Mouse (Mus musculus) brain, embryonic 18.5 days (tissue): ENCODE measurements around the gene T.
A peak's percentile ranks its signal among the peaks of the same experiment; 100 is the strongest.

Experiments used
- DNase-seq: peaks from one replicate; pipeline ENCODE4 v3.0.0-alpha.2; 2012; ENCODE audit warnings: low read depth, low spot score

The T gene

DNA sequence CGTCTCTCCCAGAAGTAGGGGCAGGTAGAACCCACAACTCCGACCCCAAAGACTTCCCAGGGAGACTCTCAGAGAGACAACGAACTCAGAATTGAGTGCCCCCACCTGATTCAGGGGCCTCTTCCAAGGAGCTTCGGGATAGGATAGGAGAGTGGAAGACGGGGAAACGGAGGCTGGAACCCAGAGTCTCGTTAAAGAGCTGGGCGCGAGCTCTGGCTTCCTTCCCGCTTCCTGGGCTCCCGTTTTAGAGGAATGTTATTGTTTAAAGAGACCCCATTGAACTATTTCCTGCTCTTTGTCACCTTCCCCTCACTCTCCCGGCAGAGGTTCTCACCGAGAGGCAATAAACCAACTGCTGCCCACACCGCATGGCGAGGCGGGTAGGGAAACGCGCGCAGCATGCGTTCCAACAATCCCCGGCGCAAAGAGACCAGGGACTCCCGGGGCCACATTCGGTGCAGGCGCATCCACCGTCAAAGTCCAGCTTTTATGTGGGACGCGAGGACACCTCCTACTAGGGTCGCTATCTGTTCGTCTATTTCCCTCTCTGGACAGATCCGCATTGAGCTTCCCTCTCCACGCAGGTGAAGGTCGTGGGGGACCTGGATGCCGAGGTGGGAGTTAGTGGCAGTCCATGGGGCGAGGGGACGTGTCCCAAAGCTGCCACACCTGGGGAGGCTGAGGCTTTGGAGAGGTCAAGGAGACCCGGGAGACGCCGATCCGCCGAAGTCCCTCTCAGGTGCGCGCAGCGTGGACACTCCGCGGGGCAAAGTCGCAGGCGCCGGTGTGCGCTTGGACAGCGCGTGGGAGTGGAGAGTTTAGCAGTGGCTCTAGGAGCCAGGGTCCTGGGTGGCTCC lies 874 bp upstream of the T start:
- DNase-seq = no peak

DNA sequence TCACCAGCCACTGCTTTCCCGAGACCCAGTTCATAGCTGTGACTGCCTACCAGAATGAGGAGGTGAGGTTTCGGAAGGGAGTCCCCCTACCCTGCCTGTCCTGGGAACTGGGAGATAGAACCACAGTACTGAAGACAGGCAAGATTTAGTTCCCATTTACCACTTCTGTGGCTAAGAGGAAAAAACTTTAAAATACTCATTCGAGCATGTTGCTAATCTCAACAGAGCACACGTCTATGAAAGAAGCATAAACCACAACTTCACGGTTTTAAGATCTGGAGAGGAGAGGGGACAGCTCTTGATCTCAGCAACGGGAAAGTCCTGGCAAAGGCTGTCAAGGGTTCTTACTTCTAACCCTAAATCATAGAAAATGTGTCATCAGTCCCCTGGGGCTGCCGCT lies 2.0 kb downstream of the T start:
- no peak for DNase-seq

DNA sequence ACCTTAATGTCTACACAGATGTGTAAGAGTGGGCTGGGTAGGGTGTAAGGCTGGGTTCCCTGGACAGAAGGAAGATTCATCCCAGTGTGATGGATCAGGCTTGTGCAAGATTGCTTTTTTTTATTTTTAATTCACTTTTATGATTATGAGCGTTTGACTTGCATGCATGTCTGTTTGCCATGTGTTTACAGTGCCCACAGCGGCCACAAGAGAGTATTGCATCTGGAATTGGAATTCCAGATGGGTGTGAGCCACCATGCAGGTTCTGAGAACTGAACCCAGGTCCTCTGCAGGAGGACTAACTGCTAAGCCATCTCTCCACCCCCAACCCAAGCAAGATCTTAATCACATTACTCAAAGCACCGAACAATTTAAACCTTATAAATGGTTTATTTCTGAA lies 9.8 kb downstream of the T start:
- DNase-seq = no peak

DNA sequence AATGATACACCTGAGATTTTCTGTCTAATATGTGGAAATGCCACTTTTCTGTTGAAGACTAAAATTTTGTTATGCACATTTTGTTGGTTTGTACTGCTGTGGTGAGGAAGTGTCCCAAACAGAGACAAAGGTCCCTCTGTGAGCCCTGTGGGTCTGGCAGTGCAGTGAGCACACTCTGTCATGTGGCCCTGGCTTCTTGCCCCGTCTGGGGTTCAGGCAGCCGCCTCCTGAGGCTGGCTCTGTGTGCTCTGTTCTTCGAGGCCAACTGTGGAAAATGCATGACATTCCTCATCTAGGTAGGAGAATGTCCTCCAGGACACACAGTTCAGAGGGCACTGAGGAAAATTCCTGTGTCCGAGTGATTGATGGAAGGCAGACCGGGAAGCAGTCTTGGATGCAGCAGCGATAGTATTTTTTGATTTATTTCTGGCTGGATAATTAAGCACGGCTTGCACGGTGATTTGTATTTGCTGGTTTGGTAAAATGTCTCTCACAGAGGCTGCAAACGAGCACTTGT lies 13.5 kb downstream of the T start:
- DNase-seq = no peak

DNA sequence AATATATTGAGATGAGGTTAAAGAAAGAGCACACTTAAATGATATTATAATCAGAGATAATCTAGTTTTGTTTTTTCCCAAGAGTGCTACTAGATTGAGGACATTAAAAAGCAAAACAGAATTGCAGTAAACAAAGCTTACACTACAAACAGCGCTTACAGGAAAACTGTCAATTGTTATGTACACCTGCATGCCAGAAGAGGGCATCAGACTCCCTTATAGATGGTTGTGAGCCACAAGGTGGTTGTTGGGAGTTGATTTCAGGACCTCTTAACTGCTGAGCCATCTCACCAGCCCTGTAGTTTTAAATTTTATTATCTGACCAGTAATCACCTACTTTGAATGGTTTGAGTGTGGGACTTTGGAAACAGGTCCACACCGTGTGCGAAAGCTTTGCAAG lies 14.1 kb downstream of the T start:
- DNase-seq = no peak

DNA sequence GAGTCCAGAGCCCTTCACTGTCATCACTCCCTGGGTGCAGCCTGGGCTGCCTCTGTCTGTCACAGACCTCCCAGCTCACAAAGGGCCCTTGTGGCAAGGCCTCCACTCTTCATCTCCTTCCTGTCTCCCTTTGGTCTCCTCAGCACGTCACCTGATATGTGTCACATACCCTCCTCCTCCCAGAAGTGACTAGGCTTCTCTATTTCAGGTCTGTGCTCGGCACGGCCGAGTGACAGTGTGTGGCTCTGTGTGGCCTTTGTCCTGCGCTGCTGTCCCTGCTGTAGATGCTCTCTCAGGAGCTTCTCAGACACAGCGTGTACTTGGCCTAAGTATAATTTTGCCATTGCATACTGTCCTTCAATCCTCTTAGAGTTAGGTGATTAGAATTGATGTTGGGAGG lies 21.0 kb downstream of the T start:
- no peak for DNase-seq

DNA sequence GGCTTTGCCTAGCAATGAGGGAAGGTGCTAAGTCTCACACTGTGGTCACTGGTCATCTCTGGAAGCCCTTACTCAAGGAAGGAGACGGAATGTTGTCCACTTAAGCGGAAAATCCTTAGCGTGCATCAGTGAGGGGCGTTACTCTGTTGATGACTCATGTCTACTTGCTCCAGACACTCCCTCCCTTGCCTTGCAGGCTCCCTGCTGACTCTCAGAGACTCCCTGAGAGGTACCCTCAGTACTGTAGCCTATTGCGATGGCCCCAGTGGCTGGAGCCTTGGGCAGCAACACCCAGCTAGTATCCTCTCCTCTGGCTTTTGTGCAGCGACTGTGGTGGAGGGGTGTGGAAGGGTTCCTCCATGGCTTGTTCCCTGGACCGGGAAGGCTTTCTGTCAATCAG lies 21.4 kb downstream of the T start:
- DNase-seq = no peak

DNA sequence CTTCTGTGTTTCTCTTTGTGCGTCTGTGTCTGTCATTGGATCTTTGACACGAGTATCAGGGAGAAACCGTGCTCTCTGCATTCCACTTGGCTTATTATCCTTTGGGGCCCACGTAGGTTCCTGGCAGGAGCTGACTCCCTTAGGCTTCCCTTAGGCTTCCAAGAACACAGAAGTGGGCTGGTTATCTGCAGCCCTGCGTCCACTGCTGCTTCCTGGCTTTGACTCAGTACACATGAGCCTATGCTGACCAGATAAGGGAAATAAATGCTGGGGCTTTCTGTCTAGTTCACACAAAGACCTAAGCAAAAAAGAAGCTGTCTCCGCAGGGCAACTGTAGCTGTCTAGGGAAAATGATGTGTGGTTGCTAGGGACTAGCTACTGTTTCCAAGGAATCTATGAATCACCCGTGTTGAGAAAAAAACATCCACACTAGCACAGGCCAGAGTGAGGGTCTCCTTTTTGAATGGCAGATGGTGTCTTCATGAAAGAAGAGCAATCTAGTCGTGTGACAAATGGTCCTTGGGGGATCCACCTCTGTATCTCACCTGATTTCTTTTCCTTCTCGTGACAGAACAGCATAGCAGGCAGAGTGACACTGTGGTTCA lies 22.7 kb downstream of the T start:
- DNase-seq = no peak

DNA sequence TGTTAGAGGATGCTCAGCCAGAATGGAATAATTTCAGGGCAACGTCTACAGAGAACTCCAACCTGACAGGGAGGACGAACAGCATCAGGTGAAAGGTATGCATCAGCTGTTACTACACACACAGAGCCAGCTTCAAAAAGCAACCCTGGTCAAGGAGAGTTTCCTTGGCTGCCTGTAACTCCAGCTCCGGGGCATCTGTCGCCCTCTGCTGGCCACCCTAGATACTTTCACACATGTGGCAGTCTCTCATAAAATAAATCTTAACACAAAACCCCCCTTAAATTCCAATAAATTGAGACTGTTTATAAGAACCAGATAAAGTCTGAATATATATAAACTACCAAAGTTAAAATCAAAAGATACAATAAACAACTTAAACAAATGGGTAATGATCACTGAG lies 27.3 kb downstream of the T start:
- no peak for DNase-seq

DNA sequence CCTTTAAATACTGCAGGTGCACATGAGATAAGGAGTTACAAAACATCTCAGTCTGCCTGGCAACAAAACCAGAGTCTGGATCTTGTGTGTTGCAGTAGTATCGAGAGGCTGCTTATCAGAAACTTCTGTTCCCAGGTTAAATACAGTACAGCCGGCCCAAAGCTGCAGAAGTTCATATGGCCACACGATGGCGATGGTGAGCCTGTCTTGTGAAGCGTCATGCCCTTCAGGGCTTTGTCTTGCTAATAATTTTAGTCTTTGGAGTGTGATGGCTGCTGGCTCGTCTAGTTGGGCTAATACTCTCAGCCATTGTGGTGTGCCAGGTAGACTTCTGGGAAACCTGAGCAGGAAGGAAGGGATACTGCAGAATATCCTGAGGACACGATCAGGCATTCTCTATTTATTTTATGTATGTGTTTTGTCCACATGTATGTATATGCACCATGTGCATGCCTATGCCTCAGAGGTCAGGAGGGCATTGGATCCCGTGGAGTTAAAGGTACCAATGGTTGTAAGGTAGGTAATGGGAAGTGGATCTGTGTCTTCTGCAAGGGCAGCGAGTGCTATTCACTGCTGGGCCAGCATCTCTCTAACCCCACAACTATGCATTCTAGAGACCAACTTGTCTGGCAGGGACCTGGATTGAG lies 29.4 kb downstream of the T start:
- DNase-seq = peak; percentile 52

DNA sequence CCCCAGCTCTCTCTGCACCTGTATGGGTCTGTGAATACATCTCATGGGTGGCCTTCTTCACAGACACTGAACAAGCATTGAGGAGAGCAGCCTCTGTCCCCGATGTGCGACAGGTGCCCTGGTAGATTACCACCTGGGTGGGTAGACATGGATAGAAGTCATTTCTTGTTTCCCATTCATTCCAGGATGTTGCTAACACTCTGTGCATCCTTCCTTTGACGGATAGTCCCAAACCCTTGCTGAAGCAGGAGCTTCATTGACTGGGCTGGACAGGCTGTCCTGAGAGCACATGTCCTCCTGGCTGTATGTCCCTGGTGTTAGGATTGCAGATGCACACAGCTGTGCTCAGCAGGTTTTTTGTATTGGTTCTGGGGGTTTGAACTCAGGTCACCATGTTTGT lies 33.5 kb downstream of the T start:
- no peak for DNase-seq

DNA sequence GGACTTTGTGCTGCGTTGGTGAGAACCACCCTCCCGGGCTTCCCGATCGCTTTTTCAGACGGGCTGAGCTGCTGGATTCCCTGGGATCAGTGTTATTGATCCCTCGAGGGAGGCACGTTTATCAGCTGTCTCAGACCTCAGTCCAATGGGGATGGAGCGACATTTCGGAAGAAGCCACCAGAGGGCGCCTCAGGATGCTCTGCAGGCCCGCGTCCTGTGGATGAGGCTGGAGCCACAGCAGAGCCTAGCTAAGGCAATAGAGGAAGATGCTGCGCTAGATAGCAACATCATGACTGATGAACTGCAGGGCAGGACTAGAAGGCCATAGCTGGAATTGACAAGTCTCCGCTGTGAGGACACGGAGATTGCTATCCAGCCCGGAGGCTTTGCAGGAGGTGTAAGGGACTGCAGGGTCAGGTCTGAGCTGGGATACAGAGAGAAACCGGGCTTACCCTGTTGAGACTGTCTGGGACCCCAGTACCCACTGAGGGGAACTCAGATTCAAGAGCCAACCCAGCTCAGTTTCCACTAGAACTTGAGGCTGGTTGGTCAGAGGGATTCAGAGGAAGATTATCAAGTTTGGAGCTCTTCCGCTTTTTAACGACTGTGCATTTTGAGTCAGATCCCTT lies 34.6 kb downstream of the T start:
- DNase-seq = no peak

DNA sequence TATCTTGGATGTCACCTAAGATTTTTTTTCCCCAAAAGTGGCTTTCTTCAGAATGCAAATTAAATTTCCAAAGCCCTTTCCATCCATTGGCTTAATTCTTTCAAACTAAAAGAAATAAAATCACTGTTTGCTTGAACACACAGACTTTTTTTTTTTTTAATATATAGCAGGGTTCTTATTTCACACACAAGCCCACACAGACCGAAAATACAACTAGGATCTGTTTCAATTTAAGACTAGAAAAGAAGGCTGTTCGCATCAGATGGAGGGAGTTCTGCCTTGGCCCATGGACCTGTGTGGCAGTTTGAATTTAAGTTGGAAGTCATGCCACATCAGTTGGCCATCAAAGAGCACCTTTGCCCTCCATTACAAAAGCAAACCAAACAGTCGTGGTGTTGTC lies 44.3 kb downstream of the T start:
- DNase-seq = no peak

DNA sequence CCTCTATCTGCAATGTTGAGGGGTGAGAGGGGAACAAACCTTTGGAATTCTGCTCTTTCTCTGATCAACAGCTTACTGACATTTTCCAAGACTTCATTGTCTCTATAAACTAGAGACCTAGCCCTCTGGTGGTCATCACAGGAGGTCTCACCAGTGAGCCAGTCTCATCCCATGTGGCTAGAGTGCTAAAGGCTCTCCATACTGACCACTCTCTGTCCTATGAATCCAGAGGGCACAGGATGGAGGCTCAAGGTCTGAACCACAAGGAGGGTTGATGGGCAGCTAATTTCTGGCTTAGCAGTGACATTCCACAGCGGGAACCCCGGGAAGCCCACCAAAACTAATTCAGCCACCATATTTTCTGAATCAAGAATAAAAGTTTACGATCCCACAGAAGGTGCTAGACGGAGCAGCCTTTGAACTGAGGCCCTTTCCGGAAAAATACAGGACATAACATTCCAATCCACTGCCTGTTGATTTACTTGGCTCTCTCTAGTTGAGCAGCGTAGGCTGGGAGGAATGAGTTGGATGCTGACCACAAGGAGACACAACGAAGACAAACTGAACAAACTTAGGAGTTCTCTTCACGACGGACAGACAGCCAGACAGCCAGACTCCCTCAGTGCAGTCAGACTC lies 45.4 kb downstream of the T start:
- DNase-seq = no peak

DNA sequence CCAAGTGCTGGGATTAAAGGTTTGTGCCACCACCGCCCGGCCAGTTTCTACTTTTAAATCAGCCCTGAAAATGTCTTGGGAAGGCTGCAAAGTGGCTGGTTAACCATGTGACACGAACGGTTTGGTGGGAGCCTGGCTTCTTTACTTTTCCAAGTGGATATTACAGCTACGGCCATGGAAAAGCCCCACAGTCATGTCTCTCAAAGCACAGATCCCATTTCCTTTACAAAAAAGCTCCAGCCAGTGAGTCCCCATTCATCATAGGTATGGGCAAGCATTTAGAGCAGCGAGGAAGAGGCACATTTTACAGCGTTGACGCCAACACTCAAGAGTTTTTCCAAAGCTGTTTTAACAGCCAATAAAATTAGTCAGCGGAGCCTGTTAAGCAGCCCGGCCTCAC lies 47.6 kb downstream of the T start:
- DNase-seq = no peak

DNA sequence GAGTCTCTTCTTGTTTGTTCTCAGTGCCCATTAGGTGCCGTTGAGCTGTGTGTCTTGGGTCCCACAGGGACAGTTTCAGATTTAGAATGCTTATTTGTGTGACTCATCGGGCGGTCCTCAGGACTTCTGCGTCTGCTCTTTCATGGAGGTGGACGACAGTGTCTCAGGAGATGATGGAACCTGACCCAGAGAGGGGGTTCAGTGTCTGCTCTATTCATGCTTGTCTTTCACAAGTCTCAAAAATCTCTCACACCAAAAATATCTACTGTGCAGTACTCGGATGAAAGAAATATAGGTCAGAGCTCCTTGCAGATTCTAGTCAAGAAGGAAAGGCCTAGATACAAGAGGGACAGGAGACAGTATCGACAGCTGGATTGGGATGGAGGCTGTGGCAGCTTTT lies 48.7 kb downstream of the T start:
- no peak for DNase-seq

DNA sequence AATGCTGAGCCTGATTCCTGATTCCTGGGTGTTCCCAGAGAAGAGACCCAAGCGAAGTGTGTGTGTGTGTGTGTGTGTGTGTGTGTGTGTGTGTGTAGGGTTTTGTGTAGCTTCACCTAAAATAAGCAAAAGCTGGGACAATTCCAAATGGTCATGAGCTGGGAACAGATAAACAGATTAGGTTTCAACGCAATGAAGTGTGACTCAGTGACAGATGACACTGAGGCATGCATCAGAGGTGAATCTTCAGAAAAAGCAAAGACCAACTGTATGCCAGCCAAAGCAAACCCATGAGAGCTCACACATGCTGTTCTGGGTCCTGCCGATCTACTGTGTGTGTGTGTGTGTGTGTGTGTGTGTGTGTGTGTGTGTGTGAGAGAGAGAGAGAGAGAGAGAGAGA lies 50.0 kb downstream of the T start:
- no peak for DNase-seq

DNA sequence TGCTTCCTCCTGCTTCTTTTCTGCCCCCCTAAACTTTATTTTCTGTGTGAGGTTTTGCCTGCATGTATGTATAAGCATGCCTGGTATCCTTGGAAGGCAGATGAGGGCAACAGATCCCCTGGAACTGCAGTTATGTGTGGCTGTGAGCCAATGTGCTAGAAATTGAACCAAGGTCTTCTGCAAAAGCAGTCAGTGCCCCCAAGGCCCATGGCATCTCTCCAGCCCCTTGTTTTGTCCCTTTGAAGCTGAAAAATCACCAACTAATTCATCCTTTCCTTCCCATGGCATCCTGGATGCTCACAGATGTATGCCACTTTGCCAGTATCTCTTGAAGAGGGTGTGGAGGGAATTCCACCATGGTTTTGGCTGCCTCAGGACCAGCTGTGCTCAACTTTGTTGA lies 50.9 kb downstream of the T start:
- DNase-seq = no peak

DNA sequence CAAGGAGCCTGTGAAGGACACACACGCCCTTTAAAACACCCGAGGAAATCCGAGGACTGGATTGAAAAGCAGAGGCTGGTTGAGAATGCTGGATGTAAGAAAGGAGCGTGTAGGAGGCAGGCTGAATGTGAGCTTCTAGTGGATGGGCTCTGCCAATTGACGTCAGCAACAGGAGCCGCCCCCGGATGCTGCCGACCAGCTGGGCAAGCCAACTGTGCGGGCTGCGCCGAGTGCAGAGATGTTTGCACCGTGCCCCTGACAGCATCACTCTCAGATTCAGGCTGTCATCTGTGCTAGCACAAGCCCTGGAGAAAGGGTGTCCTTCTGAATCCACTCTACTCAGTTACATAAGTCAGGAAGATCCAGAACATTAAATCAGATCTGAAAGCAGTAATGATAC lies 53.6 kb downstream of the T start:
- no peak for DNase-seq

DNA sequence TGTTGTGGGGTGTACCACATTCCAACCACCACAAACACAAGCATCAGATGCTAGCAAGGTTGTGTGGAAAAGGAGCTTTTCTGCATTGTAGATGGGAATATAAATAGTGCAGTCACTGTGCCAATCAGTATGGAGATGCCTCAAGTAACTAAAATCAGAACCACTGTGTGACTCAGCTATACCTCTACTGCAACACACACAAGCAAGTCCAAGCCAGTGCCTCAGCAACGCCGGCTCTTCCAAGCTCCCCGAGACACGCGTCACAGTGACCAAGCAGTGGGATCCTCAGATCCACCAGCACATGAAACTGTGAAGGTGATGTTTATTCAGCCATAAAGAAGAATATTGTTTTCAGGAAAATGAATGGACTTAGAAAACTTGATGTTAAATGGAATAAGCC lies 56.7 kb downstream of the T start:
- DNase-seq = no peak
